Mouse (Mus musculus) cerebellum, adult 2 months (tissue): Measurements from ENCODE around the gene Gng7. TPM values are rescaled to one million over a fixed set of nuclear protein-coding genes. Genes with fewer than 3 reads are reported as not detected.
A peak's percentile ranks its signal among the peaks of the same experiment; 100 is the strongest.

Source experiments
- DNase-seq, 2 experiments: peaks; one replicate each; pipeline ENCODE4 v3.0.0; 2021
- H3K27ac ChIP-seq: fragments of 200-500 bp; 2 replicates; pipeline ENCODE4 v1.5.1; 2012; ENCODE audit warnings: low read length, control low read depth, inconsistent platforms; ENCODE audit not compliant: insufficient read depth
- H3K27me3 ChIP-seq: fragments of 200-500 bp; 2 replicates; pipeline ENCODE4 v1.6.1; 2012; ENCODE audit warnings: inconsistent platforms, mild to moderate bottlenecking, low read length, moderate library complexity; ENCODE audit not compliant: control insufficient read depth, insufficient read depth
- H3K4me1 ChIP-seq: fragments of 200-500 bp; 2 replicates; pipeline ENCODE4 v1.6.1; 2011; ENCODE audit warnings: low read length; ENCODE audit not compliant: control insufficient read depth, insufficient read depth
- H3K4me3 ChIP-seq: fragments of 200-500 bp; replicated peaks from 2 replicates; pipeline ENCODE3; 2011; ENCODE audit warnings: mild to moderate bottlenecking, low read depth, low read length, control low read depth; ENCODE audit not compliant: insufficient read depth
- CTCF ChIP-seq: fragments of 200-500 bp; IDR thresholded peaks from 2 replicates; pipeline ENCODE4 v1.5.1; 2011; ENCODE audit warnings: low read depth, mild to moderate bottlenecking, control low read depth, low read length, moderate library complexity, borderline replicate concordance; ENCODE audit not compliant: insufficient read depth
- POLR2A ChIP-seq: fragments of 200-500 bp; IDR thresholded peaks from 2 replicates; pipeline ENCODE4 v1.6.1; 2011; ENCODE audit warnings: low read length, control low read depth, borderline replicate concordance; ENCODE audit not compliant: insufficient read depth
- WGBS: fragments of 180-500 bp; shearing (Covaris S2); methylation state at CpG from one replicate; pipeline ENCODE4 v1.1.7; 2018; 5-methylcytosine and 5-hydroxymethylcytosine counted together
- polyA plus RNA-seq: library from polyadenylated mRNA; depleted of rRNA; stranded (reverse); fragments of >200 nt; gene quantifications from 2 replicates; pipeline ENCODE4 v1.2.3, GENCODE M21; 2012

Gng7 gene
- polyA plus RNA-seq, 1 experiment, result 23.0 TPM

GRCm38 (mm10) chr10:80966296-80966695, 48.4 kb downstream of the Gng7 start:
- Histone ChIP-seq H3K27me3 (no peaks in the 10 kb centered on the region), H3K4me1 (peaks cover 6% of the 10 kb centered on the region; the same call in 1 of the 2 replicates), H3K4me3 (no peak overlapping the region), H3K27ac (no peak overlapping the region)
- TF ChIP-seq POLR2A (no peak), CTCF (no peak)
- DNase-seq, result no peak
- 59% methylated on average over 12 of the region's 12 CpGs for WGBS

GRCm38 (mm10) chr10:80963031-80963975, 51.4 kb downstream of the Gng7 start:
- Histone ChIP-seq H3K4me1 (peaks cover 6% of the 10 kb centered on the region; the same call in 1 of the 2 replicates), H3K27ac (no peak overlapping the region), H3K4me3 (no peak overlapping the region), H3K27me3 (no peaks in the 10 kb centered on the region)
- WGBS, result 52% methylated on average over 12 of the region's 12 CpGs
- DNase-seq, result peak in 1 of 2 experiments; percentile 25
- TF ChIP-seq CTCF (no peak), POLR2A (no peak)

- Histone ChIP-seq H3K27ac (no peak overlapping the region), H3K27me3 (no peaks in the 10 kb centered on the region), H3K4me1 (peaks cover 6% of the 10 kb centered on the region; the same call in 1 of the 2 replicates), H3K4me3 (no peak overlapping the region)
- TF ChIP-seq POLR2A (no peak), CTCF (no peak)
- no peak for DNase-seq
- 79% methylated on average over 5 of the region's 5 CpGs for WGBS
These were observed 52.2 kb downstream of the Gng7 start for GRCm38 (mm10) chr10:80962585-80962984.

- TF ChIP-seq CTCF, result no peak
- no peak for TF ChIP-seq POLR2A
- no peak for DNase-seq
- Histone ChIP-seq H3K4me3 (no peak overlapping the region), H3K4me1 (peaks cover 6% of the 10 kb centered on the region; the same call in 1 of the 2 replicates), H3K27ac (no peak overlapping the region), H3K27me3 (no peaks in the 10 kb centered on the region)
- 80% methylated on average over 10 of the region's 10 CpGs for WGBS
These were observed 52.7 kb downstream of the Gng7 start for GRCm38 (mm10) chr10:80962051-80962472.

GRCm38 (mm10) chr10:80960551-80961508, 53.9 kb downstream of the Gng7 start:
- peaks cover 6% of the 10 kb centered on the region; the same call in 1 of the 2 replicates for H3K4me1 ChIP-seq
- H3K4me3 ChIP-seq, result no peak overlapping the region
- peak in 1 of 2 experiments; percentile 23 for DNase-seq
- no peak overlapping the region for H3K27ac ChIP-seq
- WGBS, result 25% methylated on average over 16 of the region's 16 CpGs
- no peak for TF ChIP-seq POLR2A
- TF ChIP-seq CTCF, result peak; percentile 28; the same call in 1 of the 2 replicates
- H3K27me3 ChIP-seq, result no peaks in the 10 kb centered on the region

- H3K4me1 ChIP-seq, result peaks cover 20% of the 10 kb centered on the region
These were observed 55.6 kb downstream of the Gng7 start for GRCm38 (mm10) chr10:80958979-80959637.

GRCm38 (mm10) chr10:80957791-80958190, 57.0 kb downstream of the Gng7 start:
- no peak for DNase-seq
- 76% methylated on average over 4 of the region's 4 CpGs for WGBS
- H3K4me3 ChIP-seq, result no peak overlapping the region
- TF ChIP-seq POLR2A (no peak), CTCF (no peak)
- H3K27me3 ChIP-seq, result no peaks in the 10 kb centered on the region
- H3K27ac ChIP-seq, result no peak overlapping the region
- peaks cover 13% of the 10 kb centered on the region for H3K4me1 ChIP-seq

More at GRCm38 (mm10) chr10:80958979-80959637, 55.6 kb downstream of the Gng7 start:
- H3K4me3 ChIP-seq, result no peak overlapping the region
- 90% methylated on average over 5 of the region's 5 CpGs for WGBS
- no peak for TF ChIP-seq POLR2A
- no peak for TF ChIP-seq CTCF
- no peak for DNase-seq
- H3K27me3 ChIP-seq, result no peaks in the 10 kb centered on the region
- H3K27ac ChIP-seq, result no peak overlapping the region
